Mouse (Mus musculus) liver, adult 2 months (tissue): ENCODE results near the gene Hoxc12.

Experiments
- CTCF ChIP-seq: fragments of 200-500 bp; IDR thresholded peaks from 2 replicates; pipeline ENCODE4 v1.5.1; 2011; ENCODE audit warnings: low read depth, low read length, control low read depth
- POLR2A ChIP-seq: fragments of 200-500 bp; IDR thresholded peaks from 2 replicates; pipeline ENCODE4 v1.6.1; 2011; ENCODE audit warnings: low read length, control low read depth; ENCODE audit not compliant: insufficient read depth; ENCODE audit errors: extremely low read depth

DNA sequence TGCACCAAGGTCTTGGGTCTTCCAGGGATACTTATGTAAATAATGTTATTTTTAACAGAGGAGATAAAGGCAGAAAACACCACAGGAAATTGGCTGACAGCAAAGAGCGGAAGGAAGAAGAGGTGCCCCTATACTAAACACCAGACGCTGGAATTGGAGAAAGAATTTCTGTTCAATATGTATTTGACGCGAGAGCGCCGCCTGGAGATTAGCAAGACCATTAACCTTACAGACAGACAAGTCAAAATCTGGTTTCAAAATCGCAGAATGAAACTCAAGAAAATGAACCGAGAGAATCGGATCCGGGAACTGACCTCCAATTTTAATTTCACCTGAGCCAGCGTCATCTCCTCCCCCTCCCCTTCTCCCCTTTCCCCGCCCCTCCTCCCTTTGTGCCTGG, 34.2 kb downstream of the Hoxc12 start:
- TF ChIP-seq CTCF (no peak), POLR2A (no peak)
